Mouse (Mus musculus) embryo, embryonic 10 days (tissue): Measurements from ENCODE around the gene Lyl1.

ENCODE experiments used
- DNase-seq: peaks from one replicate; pipeline ENCODE4 v3.0.0-alpha.2; 2015; ENCODE audit warnings: low spot score

Lyl1 gene

DNA sequence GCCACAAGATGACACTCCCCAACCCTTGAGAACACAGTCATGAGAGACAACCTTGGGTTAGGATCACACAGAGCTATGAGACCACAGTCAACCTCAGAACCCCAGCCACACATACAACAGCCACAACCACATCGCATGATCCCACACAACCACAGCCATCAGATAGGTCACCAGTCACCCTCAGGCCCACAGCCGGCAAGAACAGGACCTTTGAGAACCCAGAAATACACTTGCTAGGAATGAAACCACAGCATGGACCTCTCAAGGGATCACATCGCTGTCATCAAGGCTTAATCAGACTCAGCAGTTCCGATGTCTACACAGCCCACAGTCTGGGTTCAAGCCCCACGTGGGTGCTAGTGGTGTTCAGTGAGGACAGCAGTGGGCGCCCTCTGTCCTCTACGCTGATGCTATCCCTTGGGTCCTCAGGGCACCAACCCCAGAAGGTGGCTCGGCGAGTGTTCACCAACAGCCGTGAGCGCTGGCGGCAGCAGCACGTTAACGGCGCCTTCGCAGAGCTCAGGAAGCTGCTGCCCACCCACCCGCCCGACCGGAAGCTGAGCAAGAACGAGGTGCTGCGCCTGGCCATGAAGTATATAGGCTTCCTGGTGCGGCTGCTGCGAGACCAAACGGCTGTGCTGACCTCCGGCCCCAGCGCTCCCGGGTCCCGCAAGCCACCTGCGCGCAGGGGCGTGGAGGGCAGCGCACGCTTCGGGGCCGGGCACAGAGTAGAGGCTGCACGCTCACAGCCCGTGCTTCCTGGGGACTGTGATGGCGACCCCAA, 2.4 kb downstream of the Lyl1 start:
- DNase-seq, result no peak

DNA sequence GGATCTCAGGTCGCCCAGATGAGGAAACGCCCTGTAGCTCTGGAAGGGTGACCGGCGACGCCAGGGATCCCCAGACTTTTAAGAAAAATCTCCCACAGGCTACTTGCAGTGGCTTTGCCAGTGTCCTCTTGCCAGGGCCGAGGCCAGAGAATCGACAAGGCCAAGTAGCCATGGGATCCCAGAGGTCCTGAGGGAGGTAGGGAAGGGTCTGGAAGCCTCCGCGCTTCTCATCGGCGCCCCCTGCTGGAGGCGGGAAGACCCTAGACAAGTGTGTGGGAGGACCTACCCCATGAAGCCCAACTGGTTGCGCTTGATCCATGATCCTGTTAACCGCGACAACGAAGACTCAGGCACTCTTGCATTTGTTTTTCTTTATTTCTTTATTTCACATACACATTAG, 3.1 kb downstream of the Lyl1 start:
- peak; percentile 90 for DNase-seq

DNA sequence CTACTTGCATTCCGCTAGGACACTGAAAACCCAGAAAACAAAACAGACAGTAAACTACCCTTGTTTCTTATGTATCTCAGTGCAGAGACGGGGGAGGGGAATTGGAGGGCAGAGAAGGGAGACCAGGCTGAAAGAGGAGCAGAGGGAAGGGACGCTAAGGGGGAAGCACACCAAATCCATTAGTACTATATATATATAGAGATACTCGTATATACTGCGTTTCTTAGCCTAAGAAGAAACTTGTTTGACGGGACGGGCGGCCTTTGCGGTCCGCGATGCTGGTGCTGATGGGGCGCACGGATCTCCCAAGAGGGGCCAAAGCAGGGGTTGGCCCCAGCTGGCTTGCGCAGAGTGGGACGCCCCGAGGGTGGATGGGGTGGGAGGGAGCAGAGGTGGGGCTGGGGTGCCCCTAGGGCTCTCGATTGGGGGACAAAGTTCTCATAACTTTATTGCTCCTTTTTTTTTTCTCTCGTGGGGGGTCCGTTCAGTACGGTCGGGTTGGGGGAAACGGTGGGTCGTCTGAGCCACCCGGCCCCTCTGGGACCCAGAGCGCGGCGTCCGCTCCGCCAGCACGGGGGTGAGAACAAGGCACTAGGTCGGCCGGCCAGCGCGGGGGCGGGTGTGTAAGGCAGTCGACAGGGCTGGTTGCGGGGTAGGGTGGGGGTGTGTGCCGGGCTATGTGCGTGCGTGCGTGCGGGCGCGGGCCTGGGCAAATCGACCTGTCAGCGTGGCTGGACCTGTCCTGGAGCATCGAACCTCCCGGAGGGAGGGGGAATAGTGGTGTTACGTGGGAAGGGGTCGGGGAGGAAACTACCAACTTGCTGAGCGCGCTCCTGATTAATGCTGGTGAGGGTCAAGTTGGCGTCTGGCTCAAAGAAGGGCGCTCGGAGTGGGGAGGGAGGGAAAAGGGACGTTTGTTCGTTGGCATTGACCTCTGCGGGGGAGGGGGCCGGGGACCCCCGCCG, 3.9 kb downstream of the Lyl1 start:
- peak; percentile 30 for DNase-seq

GRCm38 (mm10) chr8:84705960-84706359, 4.7 kb downstream of the Lyl1 start:
- DNase-seq, result no peak

DNA sequence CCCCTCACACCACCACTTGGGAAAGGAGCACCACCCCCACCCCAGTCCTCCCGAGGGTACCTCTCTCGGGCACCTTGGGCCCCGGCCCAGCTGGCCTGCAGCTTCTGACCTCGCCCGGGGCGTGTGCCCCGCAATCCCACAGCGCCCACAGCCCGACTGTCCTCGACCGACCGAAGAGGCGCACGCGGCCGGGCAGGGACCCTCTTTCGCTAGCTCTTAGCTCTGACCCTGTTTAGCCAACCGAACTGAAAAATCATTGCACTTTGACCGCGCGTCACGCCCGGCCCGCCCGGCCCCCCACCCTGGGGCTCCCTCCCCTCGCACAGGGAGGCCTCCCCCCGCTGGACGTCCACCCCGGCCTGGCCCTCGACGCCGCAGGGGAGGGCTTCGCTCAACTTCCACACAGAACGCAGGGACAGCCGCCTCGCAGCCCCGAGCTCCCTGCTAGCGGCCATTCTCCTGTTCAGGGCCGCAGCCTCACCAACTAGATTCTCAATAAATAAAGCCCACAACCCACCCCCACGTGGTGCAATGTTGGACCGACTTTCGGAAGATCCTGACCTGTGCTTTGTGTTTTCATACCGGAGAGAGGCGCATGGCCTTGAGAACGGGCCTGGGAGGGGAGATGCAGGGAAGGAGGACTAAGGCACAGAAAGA, 5.5 kb downstream of the Lyl1 start:
- DNase-seq, result peak; percentile 48

GRCm38 (mm10) chr8:84707267-84707883, 6.1 kb downstream of the Lyl1 start:
- DNase-seq, result no peak

DNA sequence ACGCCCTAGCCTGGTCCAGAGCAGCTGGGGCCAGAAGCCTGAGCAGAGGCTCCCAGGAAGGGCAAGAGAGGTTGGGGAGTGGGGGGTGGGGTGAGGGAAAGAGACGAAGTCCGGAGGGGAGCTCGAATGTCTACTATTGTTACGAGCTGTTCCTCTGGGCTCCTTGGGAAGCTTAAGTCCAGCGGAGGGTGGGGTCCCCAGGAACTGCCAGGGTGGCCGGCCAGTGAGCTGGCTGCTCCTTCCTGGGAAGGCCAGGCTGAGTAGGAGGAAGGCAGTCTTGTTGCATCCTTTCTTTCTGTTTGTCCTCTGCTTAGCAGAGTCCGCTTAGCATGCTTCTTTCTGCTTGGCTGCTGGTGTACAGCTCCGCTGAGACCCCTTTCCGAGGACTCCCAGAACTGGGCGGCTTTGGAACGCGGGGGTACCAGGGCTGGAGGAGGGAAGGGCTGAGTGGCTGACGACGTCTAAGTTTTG, 6.8 kb downstream of the Lyl1 start:
- peak; percentile 31 for DNase-seq

- peak; percentile 91 for DNase-seq
Measured at GRCm38 (mm10) chr8:84708774-84709475, 7.7 kb downstream of the Lyl1 start.

GRCm38 (mm10) chr8:84709931-84710330, 8.7 kb downstream of the Lyl1 start:
- DNase-seq, result no peak

DNA sequence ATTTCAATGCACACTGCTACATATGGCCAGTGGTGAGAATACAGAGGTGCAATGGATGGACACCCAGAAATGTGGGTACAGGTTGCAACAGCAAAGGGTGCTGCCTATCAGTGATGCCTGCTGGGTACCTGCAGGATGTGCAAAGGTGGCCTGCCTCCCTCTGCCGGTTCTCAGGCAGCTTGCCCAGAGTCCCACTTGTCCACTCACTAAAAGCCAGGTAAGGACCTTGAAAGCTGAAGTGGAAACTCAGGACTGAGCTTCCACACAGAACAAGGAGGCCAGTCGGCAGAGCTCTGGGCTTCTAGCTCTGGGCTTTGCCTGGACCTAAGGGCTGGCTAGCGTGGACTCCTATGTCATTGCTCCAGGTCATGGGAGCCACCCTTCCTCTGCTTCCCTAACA, 10.1 kb downstream of the Lyl1 start:
- DNase-seq, result no peak

DNA sequence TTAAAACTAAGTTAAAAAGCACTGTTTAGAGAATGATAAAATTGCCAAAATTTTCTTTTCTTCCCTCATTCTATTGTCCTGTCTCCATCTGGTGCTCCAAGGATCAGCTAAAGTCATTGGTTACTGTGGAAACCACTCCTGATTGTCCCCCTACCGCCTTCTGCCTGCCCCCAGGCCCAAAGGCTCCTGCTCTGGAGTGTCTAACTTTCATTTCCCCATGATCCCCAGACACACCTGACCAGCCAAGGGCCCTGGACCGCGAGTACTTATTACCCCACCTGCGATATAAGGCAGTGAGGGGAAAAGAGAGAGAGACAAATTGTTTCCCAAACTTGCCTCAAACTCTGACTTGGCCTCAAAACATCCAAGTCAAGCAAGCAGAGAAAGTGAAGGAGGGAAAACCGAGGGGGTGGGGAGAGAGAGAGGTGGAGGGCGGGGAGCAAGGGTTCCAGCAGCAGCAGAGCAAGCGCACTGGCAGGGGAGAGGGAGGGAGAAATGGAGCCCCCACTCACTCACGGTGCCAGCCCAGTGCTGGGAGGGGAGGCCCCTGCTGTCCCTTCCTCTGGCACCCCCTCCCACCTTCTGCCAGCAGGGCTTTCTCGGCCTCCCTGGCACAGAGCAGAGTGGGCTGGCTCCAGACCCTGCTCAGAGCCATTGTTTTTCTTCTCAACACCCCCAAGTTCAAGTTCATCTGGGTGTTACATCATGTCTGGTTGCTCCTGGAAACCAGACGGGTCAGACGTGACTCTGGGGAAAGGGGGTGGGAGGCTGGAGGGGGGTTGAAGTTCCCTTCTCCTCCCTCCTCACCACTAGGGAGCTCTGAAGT, 10.9 kb downstream of the Lyl1 start:
- DNase-seq, result peak; percentile 46

GRCm38 (mm10) chr8:84712759-84713120, 11.5 kb downstream of the Lyl1 start:
- DNase-seq, result no peak

- no peak for DNase-seq
Measured at GRCm38 (mm10) chr8:84713381-84713780, 12.1 kb downstream of the Lyl1 start.

GRCm38 (mm10) chr8:84714161-84714560, 12.9 kb downstream of the Lyl1 start:
- no peak for DNase-seq

- no peak for DNase-seq
Measured at GRCm38 (mm10) chr8:84715893-84716468, 14.7 kb downstream of the Lyl1 start.

GRCm38 (mm10) chr8:84716790-84717189, 15.5 kb downstream of the Lyl1 start:
- DNase-seq, result no peak

DNA sequence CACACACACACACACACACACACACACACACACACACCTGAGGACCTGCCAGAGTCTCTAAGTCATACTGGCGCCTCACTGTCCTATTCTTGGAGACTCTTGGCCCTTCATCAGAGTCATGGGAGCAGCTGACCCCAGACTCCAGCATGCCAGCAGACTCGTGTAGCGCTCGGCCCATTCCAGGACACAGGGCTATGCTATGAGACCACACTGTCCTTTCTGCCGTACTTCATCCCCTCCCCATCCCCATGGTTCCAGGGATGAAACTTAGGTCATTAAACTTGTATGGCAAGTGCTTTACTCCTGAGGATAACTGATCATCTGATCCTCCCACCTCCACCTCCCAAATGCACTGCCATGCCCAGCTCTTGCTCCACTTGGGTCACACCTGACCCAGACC, 17.2 kb downstream of the Lyl1 start:
- no peak for DNase-seq

DNA sequence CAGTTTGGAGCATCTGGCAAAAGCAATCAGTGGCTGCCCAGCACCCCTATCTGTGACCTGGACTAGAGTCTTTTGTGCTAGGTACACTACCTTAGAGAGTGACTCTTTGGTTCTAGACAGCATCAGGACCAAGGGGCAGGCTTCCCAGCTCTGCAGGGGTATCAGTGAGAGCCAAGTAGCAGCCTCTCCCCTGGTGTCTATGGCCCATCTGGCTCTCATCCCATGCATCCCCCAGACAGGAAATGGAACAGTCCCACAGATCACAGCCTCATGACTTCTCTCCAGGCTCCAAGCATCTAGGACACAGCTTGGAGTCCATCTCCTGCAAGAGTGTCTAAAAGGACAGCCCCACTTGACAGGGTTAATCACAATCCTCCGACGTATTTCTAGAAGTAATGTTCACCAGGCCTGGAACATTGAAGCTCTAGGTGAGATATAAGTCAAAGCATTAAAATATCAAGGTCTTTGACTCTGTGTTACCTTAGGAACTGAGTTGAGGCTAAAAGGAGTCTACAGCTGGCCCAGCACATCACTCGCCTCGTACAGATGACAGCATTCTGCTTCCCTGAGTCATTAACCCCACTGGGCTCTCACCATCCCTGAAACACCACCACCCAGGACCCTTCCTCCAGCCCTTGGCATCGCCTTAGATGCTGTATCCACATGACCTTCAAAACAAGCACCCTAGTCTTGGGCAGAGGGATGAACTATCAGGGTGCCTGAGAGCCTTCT, 17.9 kb downstream of the Lyl1 start:
- no peak for DNase-seq

- no peak for DNase-seq
Measured at GRCm38 (mm10) chr8:84722530-84722849, 21.2 kb downstream of the Lyl1 start.
